In genomic region chr10:79606537-79606936, GRCm38 (mm10) we compare ENCODE assay signal across 32 mouse cellular contexts. TPM values are rescaled to one million over a fixed set of nuclear protein-coding genes. Genes with fewer than 3 reads are reported as not detected.
DNase-seq lines count a peak whose midpoint lies in the region; ATAC-seq and TF ChIP-seq lines count a peak whose summit lies in the region.
"Had no signal": no experiment of that assay in that cellular context is flagged by ENCODE, and none has a peak within 500 bp of the region (broad histone marks: within the 10 kb centered on the region; RNA-seq: fewer than 3 reads in every experiment).

No protein-coding gene starts in this region.

- H3K9me3 ChIP-seq in forebrain, postnatal 0 days (ENCODE audit: low read length) = no peaks in the 10 kb centered on the region
- no peaks in the 10 kb centered on the region for H3K9me3 ChIP-seq in forebrain, embryonic 13.5 days (replicated peaks)
- H3K9me3 ChIP-seq in neural tube, embryonic 15.5 days (replicated peaks) = no peaks in the 10 kb centered on the region
- H3K9me3 ChIP-seq: forebrain, embryonic 10.5 days; G1E; heart, embryonic 10.5 days; hindbrain, embryonic 10.5 days; intestine, embryonic 15.5 days; limb, embryonic 10.5 days; liver, embryonic 15.5 days; stomach, embryonic 15.5 days had no signal

- 48% methylated on average over 4 of the region's 4 CpGs for WGBS in forebrain, postnatal 0 days
- WGBS in forebrain, embryonic 13.5 days = 57% methylated on average over 4 of the region's 4 CpGs
- 70% methylated on average over 4 of the region's 4 CpGs for WGBS in neural tube, embryonic 15.5 days

- H3K36me3 ChIP-seq in forebrain, postnatal 0 days (ENCODE audit: insufficient read depth) = no peaks in the 10 kb centered on the region
- no peaks in the 10 kb centered on the region for H3K36me3 ChIP-seq in forebrain, embryonic 13.5 days (ENCODE audit: poor library complexity, severe bottlenecking)
- H3K36me3 ChIP-seq in neural tube, embryonic 15.5 days = no peaks in the 10 kb centered on the region
- H3K36me3 ChIP-seq: forebrain, embryonic 10.5 days; G1E; heart, embryonic 10.5 days; hindbrain, embryonic 10.5 days; intestine, embryonic 15.5 days; limb, embryonic 10.5 days; liver, embryonic 15.5 days; stomach, embryonic 15.5 days had no signal

- no peak for DNase-seq in forebrain, postnatal 0 days
- DNase-seq in layer of hippocampus, adult 2 months (ENCODE audit: low spot score in 2 of 2) = no peak
- no peak for DNase-seq in layer of hippocampus, postnatal 36 days
- DNase-seq in neural tube, embryonic 10.5 days (ENCODE audit: extremely low spot score, low spot score) = no peak
- DNase-seq in lung, postnatal 25 days (ENCODE audit: low spot score) = no peak
- DNase-seq: adrenal gland, adult 2 months; B cell, adult 2 months; cerebellum, adult 8-10 months; gastrocnemius, postnatal 10 days; kidney, adult 8-10 months; kidney, postnatal 10 days; liver; thymus, postnatal 25 days had no signal

- no peak overlapping the region for H3K4me3 ChIP-seq in forebrain, postnatal 0 days (ENCODE audit: low read depth, low read length)
- H3K4me3 ChIP-seq in forebrain, embryonic 13.5 days = no peak overlapping the region
- H3K4me3 ChIP-seq in layer of hippocampus, adult 2 months = no peak overlapping the region
- no peak overlapping the region for H3K4me3 ChIP-seq in neural tube, embryonic 15.5 days (replicated peaks)
- H3K4me3 ChIP-seq: forebrain, embryonic 10.5 days; heart, embryonic 10.5 days; hindbrain, embryonic 10.5 days; intestine, embryonic 15.5 days; limb, embryonic 10.5 days; liver, embryonic 15.5 days; stomach, embryonic 15.5 days had no signal

- no peaks in the 10 kb centered on the region for H3K27me3 ChIP-seq in forebrain, postnatal 0 days (ENCODE audit: insufficient read depth, low read length)
- peaks cover 14% of the 10 kb centered on the region for H3K27me3 ChIP-seq in forebrain, embryonic 13.5 days
- H3K27me3 ChIP-seq in neural tube, embryonic 15.5 days (replicated peaks) = no peaks in the 10 kb centered on the region; the same call in 1 of the 2 replicates
- H3K27me3 ChIP-seq: stomach, embryonic 15.5 days had no signal

- H3K9ac ChIP-seq in forebrain, postnatal 0 days = no peak overlapping the region
- no peak overlapping the region for H3K9ac ChIP-seq in forebrain, embryonic 13.5 days
- H3K9ac ChIP-seq in neural tube, embryonic 15.5 days (replicated peaks) = no peak overlapping the region
- H3K9ac ChIP-seq: intestine, embryonic 15.5 days; liver, embryonic 15.5 days; stomach, embryonic 15.5 days had no signal

- peak; percentile 54 for ATAC-seq in forebrain, postnatal 0 days
- no peak for ATAC-seq in forebrain, embryonic 13.5 days
- 0 out of 2 replicates have a peak, but pooled peaks have one; percentile 33 for ATAC-seq in neural tube, embryonic 15.5 days (ENCODE audit: low FRiP score)
- ATAC-seq: intestine, embryonic 15.5 days had no signal

- H3K4me2 ChIP-seq in forebrain, postnatal 0 days (ENCODE audit: low read depth) = no peak overlapping the region
- no peak overlapping the region for H3K4me2 ChIP-seq in forebrain, embryonic 13.5 days
- H3K4me2 ChIP-seq in neural tube, embryonic 15.5 days = no peak overlapping the region
- H3K4me2 ChIP-seq: intestine, embryonic 15.5 days; liver, embryonic 15.5 days; stomach, embryonic 15.5 days had no signal

- H3K27ac ChIP-seq in forebrain, postnatal 0 days (ENCODE audit: low read depth, low read length) = no peak overlapping the region
- no peak overlapping the region for H3K27ac ChIP-seq in forebrain, embryonic 13.5 days
- 0 out of 2 replicates have a peak overlapping the region, but pooled peaks have one; percentile 18 for H3K27ac ChIP-seq in layer of hippocampus, adult 2 months
- no peak overlapping the region for H3K27ac ChIP-seq in neural tube, embryonic 15.5 days (replicated peaks)
- H3K27ac ChIP-seq: forebrain, embryonic 10.5 days; heart, embryonic 10.5 days; hindbrain, embryonic 10.5 days; intestine, embryonic 15.5 days; limb, embryonic 10.5 days; liver, embryonic 15.5 days; macrophage; stomach, embryonic 15.5 days had no signal

- H3K4me1 ChIP-seq in forebrain, postnatal 0 days (ENCODE audit: insufficient read depth) = no peaks in the 10 kb centered on the region
- no peaks in the 10 kb centered on the region for H3K4me1 ChIP-seq in forebrain, embryonic 13.5 days
- peaks cover 9% of the 10 kb centered on the region; the same call in 1 of the 2 replicates for H3K4me1 ChIP-seq in neural tube, embryonic 15.5 days
- H3K4me1 ChIP-seq: liver, embryonic 15.5 days; stomach, embryonic 15.5 days had no signal

- no peak for TF ChIP-seq CTCF in forebrain, postnatal 0 days (IDR thresholded peaks at IDR 0.05; ENCODE audit: low read depth)
- TF ChIP-seq CTCF in layer of hippocampus, adult 2 months (conservative IDR thresholded peaks at IDR 0.05) = no peak

RNA-seq across cellular contexts. Expression of gene C2cd4c, which starts 7.3 kb away (rescaled TPM):
- 22.2 and 26.7 TPM in 2 replicates for total RNA-seq in forebrain, postnatal 0 days (2014; rRNA removed)
- 0.65 and 0.69 TPM in 2 replicates for polyA plus RNA-seq in forebrain, postnatal 0 days (2015; fragmentation: Nextera tagmentation; extraction: Ambion mirVana)
- 0.08 and 0.11 TPM in 2 replicates for polyA plus RNA-seq in forebrain, embryonic 13.5 days (2015; fragmentation: Nextera tagmentation; extraction: Ambion mirVana)
- total RNA-seq in layer of hippocampus, adult 2 months (2021) = 10 to 100 TPM; 15.5 to 16.6 TPM
- 10 to 100 TPM; 14.6 to 14.8 TPM for total RNA-seq in layer of hippocampus, postnatal 36 days (2021)
- polyA plus RNA-seq in neural tube, embryonic 15.5 days (2015; fragmentation: Nextera tagmentation; extraction: Ambion mirVana) = 0.40 and 0.55 TPM in 2 replicates
- total RNA-seq: G1E; granulocyte monocyte progenitor cell, adult 5-6 weeks; monocyte, adult 5-6 weeks had no signal
- polyA plus RNA-seq: forebrain, embryonic 10.5 days; G1E; heart, embryonic 10.5 days; heart, postnatal 0 days; limb, embryonic 10.5 days; liver, embryonic 15.5 days; lung, embryonic 16.5 days; macrophage had no signal

RNA-seq across cellular contexts. Expression of gene Theg, which starts 19.4 kb away (rescaled TPM):
- not detected in 2 replicates for total RNA-seq in forebrain, postnatal 0 days (2014; rRNA removed)
- not detected in 2 replicates for polyA plus RNA-seq in forebrain, postnatal 0 days (2015; fragmentation: Nextera tagmentation; extraction: Ambion mirVana)
- not detected in 2 replicates for polyA plus RNA-seq in forebrain, embryonic 13.5 days (2015; fragmentation: Nextera tagmentation; extraction: Ambion mirVana)
- total RNA-seq in layer of hippocampus, adult 2 months (2021) = 1 to 10 TPM in 1 of 2 experiments, not detected in 1; 1.2 TPM
- total RNA-seq in layer of hippocampus, postnatal 36 days (2021) = under 1 TPM in 1 of 2 experiments, not detected in 1; 0.60 TPM
- 0.37 TPM in 1 of 2 replicates, not detected in the other for polyA plus RNA-seq in neural tube, embryonic 15.5 days (2015; fragmentation: Nextera tagmentation; extraction: Ambion mirVana)
- total RNA-seq: adrenal gland, adult 2 months; adrenal gland, postnatal 4 days; CH12.LX; G1E; gastrocnemius, postnatal 10 days; granulocyte monocyte progenitor cell, adult 5-6 weeks; monocyte, adult 5-6 weeks had no signal
- polyA plus RNA-seq: adrenal gland, adult 2 months; embryonic facial prominence, embryonic 11.5 days; forebrain, embryonic 10.5 days; G1E; heart, embryonic 10.5 days; heart, postnatal 0 days; hindbrain, embryonic 10.5 days; intestine, embryonic 15.5 days; limb, embryonic 10.5 days; liver, embryonic 15.5 days; lung, embryonic 16.5 days; macrophage; neural tube, embryonic 11.5 days; stomach, embryonic 15.5 days had no signal

RNA-seq across cellular contexts. Expression of gene Shc2, which starts 31.2 kb away (rescaled TPM):
- total RNA-seq in forebrain, postnatal 0 days (2014; rRNA removed) = 45.3 and 54.7 TPM in 2 replicates
- polyA plus RNA-seq in forebrain, postnatal 0 days (2015; fragmentation: Nextera tagmentation; extraction: Ambion mirVana) = 11.3 and 16.9 TPM in 2 replicates
- polyA plus RNA-seq in forebrain, embryonic 13.5 days (2015; fragmentation: Nextera tagmentation; extraction: Ambion mirVana) = 8.2 and 11.4 TPM in 2 replicates
- 10 to 100 TPM; 44.7 to 49.4 TPM for total RNA-seq in layer of hippocampus, adult 2 months (2021)
- total RNA-seq in layer of hippocampus, postnatal 36 days (2021) = 10 to 100 TPM; 44.0 to 44.8 TPM
- 24.7 and 28.9 TPM in 2 replicates for polyA plus RNA-seq in neural tube, embryonic 15.5 days (2015; fragmentation: Nextera tagmentation; extraction: Ambion mirVana)
- total RNA-seq: CH12.LX; granulocyte monocyte progenitor cell, adult 5-6 weeks; monocyte, adult 5-6 weeks had no signal
- polyA plus RNA-seq: G1E had no signal

RNA-seq across cellular contexts. Expression of gene Odf3l2, which starts 39.0 kb away (rescaled TPM):
- 0.38 and 0.52 TPM in 2 replicates for total RNA-seq in forebrain, postnatal 0 days (2014; rRNA removed)
- polyA plus RNA-seq in forebrain, postnatal 0 days (2015; fragmentation: Nextera tagmentation; extraction: Ambion mirVana) = 0.44 and 0.81 TPM in 2 replicates
- 0.13 TPM in 1 of 2 replicates, not detected in the other for polyA plus RNA-seq in forebrain, embryonic 13.5 days (2015; fragmentation: Nextera tagmentation; extraction: Ambion mirVana)
- under 1 TPM; 0.29 to 0.38 TPM for total RNA-seq in layer of hippocampus, adult 2 months (2021)
- total RNA-seq in layer of hippocampus, postnatal 36 days (2021) = under 1 TPM in 1 of 2 experiments, not detected in 1; 0.61 TPM
- polyA plus RNA-seq in neural tube, embryonic 15.5 days (2015; fragmentation: Nextera tagmentation; extraction: Ambion mirVana) = 0.14 and 0.17 TPM in 2 replicates
- total RNA-seq: adrenal gland, adult 2 months; adrenal gland, postnatal 4 days; CH12.LX; granulocyte monocyte progenitor cell, adult 5-6 weeks; monocyte, adult 5-6 weeks had no signal
- polyA plus RNA-seq: adrenal gland, adult 2 months; embryonic facial prominence, embryonic 11.5 days; forebrain, embryonic 10.5 days; G1E; heart, embryonic 10.5 days; heart, postnatal 0 days; hindbrain, embryonic 10.5 days; intestine, embryonic 15.5 days; limb, embryonic 10.5 days; liver, embryonic 15.5 days; lung, embryonic 16.5 days; macrophage; neural tube, embryonic 11.5 days; stomach, embryonic 15.5 days had no signal

RNA-seq across cellular contexts. Expression of gene Mier2, which starts 51.5 kb away (rescaled TPM):
- total RNA-seq in forebrain, postnatal 0 days (2014; rRNA removed) = 70.0 and 73.0 TPM in 2 replicates
- polyA plus RNA-seq in forebrain, postnatal 0 days (2015; fragmentation: Nextera tagmentation; extraction: Ambion mirVana) = 37.5 and 38.6 TPM in 2 replicates
- polyA plus RNA-seq in forebrain, embryonic 13.5 days (2015; fragmentation: Nextera tagmentation; extraction: Ambion mirVana) = 53.9 and 60.2 TPM in 2 replicates
- 10 to 100 TPM; 60.1 to 61.6 TPM for total RNA-seq in layer of hippocampus, adult 2 months (2021)
- total RNA-seq in layer of hippocampus, postnatal 36 days (2021) = 10 to 100 TPM; 54.0 to 60.9 TPM
- polyA plus RNA-seq in neural tube, embryonic 15.5 days (2015; fragmentation: Nextera tagmentation; extraction: Ambion mirVana) = 61.7 and 68.6 TPM in 2 replicates
- total RNA-seq: G1E had no signal
